Mouse (Mus musculus) cerebellum, postnatal 14 days (tissue): ENCODE measurements at regions not wholly inside any gene's neighbourhood (a gene's known extent, or its start where the extent isn't known, plus 50 kb on each side); places are given as distances from the start of the nearest gene placed in this dataset.
"Not testable (repeated sequence)": the region's sequence is repeated elsewhere in the genome, so short reads cannot be mapped to it uniquely, and the experiment has no call there.

Experiments
- DNase-seq, 2 experiments: peaks; one replicate each; pipeline ENCODE4 v3.0.0; 2021; ENCODE audit warnings: mixed read lengths in 2 of 2

- DNase-seq = no peak
These were observed 116.1 kb upstream of the Pfn2 start for GRCm38 (mm10) chr3:57963965-57964364.

GRCm38 (mm10) chr3:57970614-57971013 lies 122.7 kb upstream of the Pfn2 start:
- not testable (repeated sequence) for DNase-seq

DNA sequence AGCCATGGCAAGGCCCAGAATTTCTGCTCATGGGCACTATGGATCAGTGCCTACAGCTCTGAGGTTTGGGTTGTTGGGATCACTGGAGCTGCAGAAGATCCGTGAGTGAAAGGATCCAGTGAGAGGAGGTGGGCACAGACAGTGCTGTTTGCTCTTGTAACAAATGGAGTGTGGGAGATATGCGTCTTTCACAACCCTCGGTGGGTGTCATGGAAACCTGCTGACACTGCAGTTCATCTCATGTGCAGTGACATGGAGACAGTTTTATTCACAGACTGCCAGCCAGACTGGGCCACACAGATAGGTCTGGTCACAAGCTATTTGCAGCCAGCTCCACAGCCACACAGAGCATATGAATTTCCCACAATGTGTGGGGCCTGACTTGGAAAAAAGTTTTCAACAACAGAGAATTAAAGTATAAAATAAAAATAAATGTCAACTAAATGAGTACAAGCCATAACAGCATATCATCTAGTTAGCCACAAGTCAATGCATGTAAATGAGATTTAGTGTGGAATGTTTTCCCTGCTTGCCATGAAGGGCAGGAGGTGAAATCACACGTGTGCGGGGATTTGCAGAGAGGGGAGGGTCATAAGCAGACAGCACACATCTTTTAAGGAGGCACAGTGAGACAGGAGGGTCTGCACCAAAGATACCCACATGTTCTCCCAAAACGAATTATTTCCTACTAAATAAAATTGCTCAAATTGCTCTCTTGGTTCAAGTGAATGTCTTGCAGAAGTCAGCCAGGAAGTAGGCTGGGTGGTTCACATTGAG lies 124.8 kb upstream of the Pfn2 start:
- DNase-seq = no peak

DNA sequence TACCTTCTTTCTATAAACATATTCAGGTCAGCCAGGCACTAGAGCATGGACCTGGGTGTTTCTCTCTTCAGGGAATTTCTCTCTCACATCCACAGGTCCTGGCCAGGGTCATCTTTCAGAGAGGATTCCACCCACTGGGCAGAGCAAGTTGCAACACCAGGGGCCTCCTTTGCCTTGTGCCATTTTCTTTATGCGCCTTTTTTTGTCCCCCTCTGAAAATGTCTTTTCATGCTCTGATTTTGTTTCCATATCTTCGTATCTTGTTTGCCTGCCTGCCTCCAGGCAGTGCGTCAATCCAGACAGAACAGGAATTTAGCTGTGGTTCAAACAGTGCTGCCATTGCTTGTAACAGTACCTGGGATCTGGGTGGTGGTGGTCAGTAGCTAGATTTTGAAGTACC lies 125.7 kb upstream of the Pfn2 start:
- DNase-seq = no peak

- DNase-seq = no peak
These were observed 127.5 kb upstream of the Pfn2 start for GRCm38 (mm10) chr3:57975379-57975778.

- no peak for DNase-seq
These were observed 128.9 kb upstream of the Pfn2 start for GRCm38 (mm10) chr3:57976640-57977229.

GRCm38 (mm10) chr3:57988175-57988574 lies 140.3 kb upstream of the Pfn2 start:
- no peak for DNase-seq

DNA sequence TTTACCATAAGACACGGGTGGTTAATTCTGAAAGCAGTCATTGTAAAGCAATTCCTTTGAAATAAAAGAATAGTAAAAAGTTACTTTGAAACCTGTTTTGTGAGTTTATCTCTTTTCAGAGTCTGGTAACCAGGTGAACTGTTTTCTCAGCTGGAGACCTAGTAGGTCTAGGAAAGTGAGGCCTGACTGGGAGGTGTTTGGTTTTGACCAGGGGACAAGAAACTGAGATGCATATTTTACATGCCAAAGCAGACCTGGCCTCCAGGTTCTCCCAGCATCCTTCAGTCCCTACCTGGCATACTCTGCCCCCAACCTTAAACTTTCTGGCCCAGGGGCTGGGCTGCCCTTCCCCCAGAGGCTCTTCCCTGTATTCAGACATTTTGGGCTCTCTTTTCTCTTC lies 142.9 kb upstream of the Pfn2 start:
- DNase-seq = no peak

DNA sequence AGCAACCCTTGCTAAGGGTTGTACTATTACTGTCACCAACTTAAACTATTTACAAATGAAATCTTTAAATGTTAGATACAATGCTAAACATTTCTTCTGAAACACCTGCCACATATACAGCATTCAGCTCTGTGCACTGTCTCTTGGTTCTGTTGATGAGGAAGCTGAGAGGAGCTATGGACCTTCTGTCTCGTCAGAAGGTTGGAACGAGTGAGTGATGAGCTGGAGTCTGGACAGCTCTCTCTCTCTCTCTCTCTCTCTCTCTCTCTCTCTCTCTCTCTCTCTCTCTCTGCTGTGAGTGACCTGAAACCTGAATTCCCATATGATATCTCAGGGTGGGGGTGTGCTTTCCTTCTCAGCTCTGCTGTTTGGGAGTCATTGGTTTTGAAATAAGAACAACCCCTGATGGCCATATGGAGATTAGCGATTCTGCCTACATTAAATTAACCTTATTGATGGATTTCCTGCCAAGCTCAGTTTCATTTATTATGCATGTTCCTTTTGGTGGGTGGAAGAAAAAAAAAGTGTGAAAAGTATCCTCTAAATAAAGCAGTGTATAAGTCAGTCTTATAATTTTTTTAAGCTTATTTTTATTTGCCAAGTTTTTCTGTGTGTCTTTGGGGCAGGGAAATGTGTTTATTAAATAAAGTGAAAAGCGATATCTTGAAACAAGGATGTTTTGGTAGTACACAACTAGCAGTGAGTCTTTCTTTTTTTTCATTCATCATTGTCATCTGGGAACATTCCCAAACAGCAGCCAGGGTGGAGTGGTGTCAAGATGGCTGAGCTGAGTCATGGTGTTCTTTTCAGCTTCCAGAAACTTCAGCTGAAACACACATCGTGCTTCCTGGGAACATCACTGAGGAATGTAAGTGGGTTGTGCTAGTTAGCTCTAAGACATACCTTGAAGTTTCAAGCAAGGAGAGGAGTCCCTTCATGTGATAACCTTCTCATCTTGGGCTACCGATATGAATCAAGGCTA lies 150.5 kb upstream of the Pfn2 start:
- no peak for DNase-seq

GRCm38 (mm10) chr3:58002792-58003574 lies 155.1 kb upstream of the Pfn2 start:
- peak; percentile 10 to 17 for DNase-seq

GRCm38 (mm10) chr3:58024750-58025392 lies 177.0 kb upstream of the Pfn2 start:
- no peak for DNase-seq

DNA sequence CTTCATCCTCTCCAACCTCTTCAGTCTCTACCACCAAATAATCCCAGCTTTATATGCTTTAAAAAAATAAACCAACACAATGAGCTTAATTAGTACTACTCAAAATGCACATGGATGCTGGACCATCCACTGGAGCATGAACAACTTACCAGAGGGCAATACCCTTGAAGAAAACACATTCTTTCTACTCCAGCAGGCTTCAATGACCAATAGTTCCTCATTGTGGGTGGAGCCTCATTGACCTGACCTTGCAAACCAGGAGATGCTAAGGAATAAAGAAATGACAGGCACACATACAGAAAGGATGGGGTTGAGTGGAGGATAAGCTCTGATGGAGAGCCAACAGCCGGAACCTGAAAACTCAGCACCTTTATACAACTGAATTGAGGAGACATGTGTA lies 201.7 kb upstream of the Pfn2 start:
- DNase-seq = no peak

- DNase-seq = no peak
These were observed 206.8 kb upstream of the Pfn2 start for GRCm38 (mm10) chr3:58054726-58055125.

GRCm38 (mm10) chr3:58055181-58055580 lies 207.3 kb upstream of the Pfn2 start:
- no peak for DNase-seq

DNA sequence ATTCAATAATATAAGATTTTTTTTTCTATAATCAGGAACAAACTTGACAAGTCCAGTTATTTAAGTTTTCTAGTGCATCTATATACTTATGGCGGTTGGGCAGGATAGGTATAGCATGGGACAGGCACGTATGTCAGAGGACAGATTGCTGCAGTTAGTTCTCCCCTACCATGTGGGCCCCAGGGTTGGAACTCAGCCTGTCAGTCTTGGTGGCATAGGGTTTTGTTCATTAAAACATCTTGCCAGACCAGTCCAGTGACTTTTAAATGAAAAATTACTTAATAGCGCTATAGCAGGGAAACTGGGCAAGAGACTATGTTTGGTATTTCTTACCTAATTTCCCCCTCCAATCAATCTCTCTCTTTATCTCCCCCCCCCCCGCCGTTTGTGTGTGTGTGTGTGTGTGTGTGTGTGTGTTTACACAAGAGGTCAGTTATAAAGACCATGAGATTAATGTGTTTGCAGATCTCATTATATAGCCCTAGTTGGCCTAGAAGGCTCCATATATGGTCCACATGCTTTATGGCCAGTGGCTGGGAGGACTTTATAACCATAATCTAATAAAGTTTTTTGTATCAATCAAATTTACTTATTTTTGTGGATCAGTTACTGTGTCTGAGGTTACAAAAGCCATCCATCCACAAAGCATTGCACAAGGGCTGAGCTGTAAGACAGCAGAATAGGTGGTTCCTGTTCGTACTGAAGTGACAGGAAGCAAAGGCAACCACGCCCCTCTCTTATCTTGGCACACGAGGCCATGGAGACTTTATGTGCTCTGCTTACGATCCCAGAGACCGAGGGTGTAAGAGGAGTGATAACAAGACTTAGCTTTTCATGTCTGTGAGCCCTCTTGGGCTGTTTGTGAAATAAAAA lies 208.5 kb upstream of the Pfn2 start:
- no peak for DNase-seq

DNA sequence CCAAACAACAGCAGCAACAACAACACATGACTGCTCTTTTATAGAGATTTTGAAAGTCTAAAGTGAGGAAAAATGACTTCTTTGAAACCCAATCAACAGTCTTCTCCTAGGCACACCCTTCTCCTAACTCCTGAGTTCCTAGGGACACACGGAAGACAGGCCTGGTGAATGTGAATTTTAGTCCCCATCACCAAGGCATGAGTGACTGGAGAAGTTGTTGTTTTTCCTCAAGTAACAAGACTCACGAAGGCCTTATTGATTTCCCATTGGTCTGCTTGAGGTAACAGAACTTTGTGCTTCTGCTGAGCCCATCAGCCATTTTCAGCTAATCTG lies 209.2 kb upstream of the Pfn2 start:
- DNase-seq = no peak

DNA sequence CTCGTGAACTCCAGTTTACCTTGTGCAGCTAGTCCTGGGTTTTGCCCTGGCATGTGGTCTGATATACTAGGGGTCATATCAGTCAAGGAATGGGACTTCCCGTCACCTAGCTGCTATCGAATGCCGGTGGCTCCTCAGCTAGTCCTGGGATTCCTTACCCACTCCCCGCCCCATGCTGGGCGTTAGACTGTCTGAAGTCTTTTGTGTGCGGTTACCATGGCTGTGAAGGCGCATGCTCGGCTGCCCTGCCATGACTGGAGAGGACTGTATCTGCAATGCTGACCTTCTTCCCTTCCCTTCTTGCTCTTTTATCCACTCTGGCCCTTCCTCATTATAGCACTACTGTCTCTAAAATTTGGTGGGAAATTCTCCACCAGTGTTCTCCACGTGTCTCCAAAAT lies 210.3 kb upstream of the Pfn2 start:
- no peak for DNase-seq

GRCm38 (mm10) chr3:58063852-58064549 lies 216.1 kb upstream of the Pfn2 start:
- DNase-seq = no peak

GRCm38 (mm10) chr3:58071574-58071973 lies 223.7 kb upstream of the Pfn2 start:
- DNase-seq = no peak

DNA sequence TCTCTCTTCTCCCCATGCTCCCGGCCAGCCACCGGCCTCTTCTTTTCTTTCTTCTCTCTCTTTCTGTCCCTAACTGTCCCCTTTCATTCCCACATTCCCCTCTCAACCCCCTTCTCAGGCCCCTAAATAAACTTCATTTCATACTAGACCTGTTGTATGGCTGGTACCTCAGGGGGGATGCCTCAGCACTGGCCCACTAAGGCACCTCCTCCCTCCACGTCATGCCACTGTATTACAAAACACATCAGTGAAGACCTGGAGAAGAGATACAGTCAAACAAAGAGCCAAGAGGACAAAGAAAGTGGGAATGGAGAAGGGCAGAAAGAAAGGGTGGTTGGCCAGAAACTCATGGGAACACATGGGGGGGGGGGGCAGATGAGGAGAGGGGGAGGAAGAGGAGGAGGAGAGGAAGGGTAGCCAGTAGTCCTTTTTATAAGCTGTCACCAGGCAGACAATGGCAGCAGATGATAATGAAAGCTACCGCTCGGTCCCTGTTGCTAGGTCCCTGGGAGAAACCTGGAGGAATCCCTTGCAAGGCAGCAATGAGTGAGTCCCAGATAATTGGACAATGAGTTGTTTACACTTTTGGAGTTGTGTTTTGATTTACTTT lies 224.5 kb upstream of the Pfn2 start:
- DNase-seq = no peak
